Mouse (Mus musculus): ENCODE data around the gene Prpsap1.

GRCm38 (mm10) chr11:116432593-116433355, 61.2 kb downstream of the Prpsap1 start:
- TF ChIP-seq CTCF (IDR thresholded peaks at IDR 0.05; ENCODE audit: borderline replicate concordance, insufficient read depth, low read depth, low read length) (no peak), POLR2A (IDR thresholded peaks at IDR 0.05; ENCODE audit: borderline replicate concordance, insufficient read depth, low read length) (no peak)
